Mouse (Mus musculus) erythroblast, embryonic 14.5 days (primary cell): ENCODE measurements around the gene Raly.

Experiments
- GATA1 ChIP-seq: IDR thresholded peaks from 2 replicates; pipeline ENCODE4 v1.6.1; 2012; ENCODE audit warnings: low read length, inconsistent platforms, mixed read lengths
- TAL1 ChIP-seq: IDR thresholded peaks from 3 replicates; pipeline ENCODE4 v1.6.1; 2012; ENCODE audit warnings: low read length, inconsistent platforms, mixed read lengths

GRCm38 (mm10) chr2:154765554-154766008 lies 25.3 kb upstream of the Raly start:
- TF ChIP-seq GATA1 (no peak), TAL1 (no peak)
